Mouse (Mus musculus) liver, embryonic 14.5 days (tissue): Measurements from ENCODE around the gene Arl14. TPM values are rescaled to one million over a fixed set of nuclear protein-coding genes. Genes with fewer than 3 reads are reported as not detected.

Experiments used
- ATAC-seq: fragments of 200-750 bp; cut with Nextera tagmentation; 2 replicates; pipeline ENCODE4 v1.8.0; 2017; ENCODE audit warnings: moderate number of reproducible peaks, mild to moderate bottlenecking, moderate library complexity; ENCODE audit not compliant: insufficient read depth
- DNase-seq, 3 experiments: peaks; one replicate each; pipeline ENCODE4 v3.0.0-alpha.2; 2012 to 2013; ENCODE audit warnings: low read depth in 3 of 3, low spot score in 3 of 3
- H3K27ac ChIP-seq: fragments of 300-500 bp; sonication (generic); 2 replicates; pipeline ENCODE4 v1.5.1; 2014; ENCODE audit warnings: moderate library complexity, mild to moderate bottlenecking, control low read depth, inconsistent platforms
- H3K27me3 ChIP-seq: fragments of 300-500 bp; sonication (generic); 2 replicates; pipeline ENCODE4 v1.6.1; 2014; ENCODE audit warnings: mild to moderate bottlenecking, low read length, moderate library complexity; ENCODE audit not compliant: control insufficient read depth, insufficient read depth
- H3K36me3 ChIP-seq: fragments of 300-500 bp; sonication (generic); replicated peaks from 2 replicates; pipeline ENCODE4 v1.6.1; 2014; ENCODE audit warnings: low read depth; ENCODE audit not compliant: control insufficient read depth, insufficient read depth
- H3K4me1 ChIP-seq, 2 experiments: fragments of 200-500 bp in 1 of 2; fragments of 300-500 bp in 1 of 2; sonication (generic) in 1 of 2; replicated peaks; 2 replicates each; pipeline ENCODE4 v1.6.1; 2012 to 2014; ENCODE audit warnings: antibody characterized with exemption in 1 of 2, inconsistent platforms in 1 of 2, low read length in 1 of 2; ENCODE audit not compliant: control insufficient read depth in 2 of 2, insufficient read depth in 2 of 2
- H3K4me2 ChIP-seq: fragments of 300-500 bp; sonication (generic); 2 replicates; pipeline ENCODE4 v1.6.1; 2014; ENCODE audit warnings: low read depth, mild to moderate bottlenecking, control low read depth, moderate library complexity
- H3K4me3 ChIP-seq, 2 experiments: fragments of 200-500 bp in 1 of 2; fragments of 300-500 bp in 1 of 2; sonication (generic) in 1 of 2; 2 replicates each; pipeline ENCODE4 v1.5.1; 2012 to 2014; ENCODE audit warnings: low read depth in 2 of 2, low read length in 2 of 2, mild to moderate bottlenecking in 2 of 2, control low read depth in 1 of 2, inconsistent platforms in 1 of 2, moderate library complexity in 1 of 2; ENCODE audit not compliant: insufficient read depth in 1 of 2
- H3K9ac ChIP-seq: fragments of 300-500 bp; sonication (generic); replicated peaks from 2 replicates; pipeline ENCODE4 v1.6.1; 2014; ENCODE audit warnings: mild to moderate bottlenecking, control low read depth, moderate library complexity
- H3K9me3 ChIP-seq: fragments of 300-500 bp; sonication (generic); 2 replicates; pipeline ENCODE4 v1.6.1; 2016; ENCODE audit warnings: low read length, mixed read lengths; ENCODE audit not compliant: control insufficient read depth
- CTCF ChIP-seq: IDR thresholded peaks from 2 replicates; pipeline ENCODE4 v1.5.1; 2016; ENCODE audit warnings: antibody characterized with exemption, low read depth, control low read depth
- EP300 ChIP-seq: IDR thresholded peaks from 2 replicates; pipeline ENCODE4 v1.6.1; 2016; ENCODE audit warnings: antibody characterized with exemption, low read depth
- WGBS: fragments of 180-500 bp; shearing (Covaris S2); extraction: QIAGEN DNeasy Blood & Tissue Kit; methylation state at CpG from one replicate; pipeline ENCODE4 v1.1.7; 2014; ENCODE audit not compliant: insufficient replicate concordance; 5-methylcytosine and 5-hydroxymethylcytosine counted together
- polyA plus RNA-seq, 2 experiments: library from polyadenylated mRNA; depleted of rRNA in 1 of 2; stranded (reverse) in 1 of 2; unstranded in 1 of 2; fragments of >200 nt; fragmentation: Nextera tagmentation in 1 of 2; extraction: Ambion mirVana in 1 of 2; gene quantifications; 2 replicates each; pipeline versions ENCODE4 v1.2.1 to v1.2.3; 2012 to 2014

Arl14 gene
- polyA plus RNA-seq, 2 experiments: not detected

- no peaks in the 10 kb centered on the region for H3K36me3 ChIP-seq
- H3K27ac ChIP-seq: no peak overlapping the region
- no peaks in the 10 kb centered on the region for H3K9me3 ChIP-seq
- H3K4me3 ChIP-seq: no peak overlapping the region
- no peak overlapping the region for H3K4me2 ChIP-seq
- no peak for TF ChIP-seq EP300
- no peak for TF ChIP-seq CTCF
- H3K9ac ChIP-seq: no peak overlapping the region
- no peaks in the 10 kb centered on the region for H3K27me3 ChIP-seq
- no peak for DNase-seq
- H3K4me1 ChIP-seq: no peaks in the 10 kb centered on the region
- no peak for ATAC-seq
- 58% methylated on average over 1 of the region's 1 CpGs for whole genome bisulfite sequencing
Observed at GRCm38 (mm10) chr3:69234525-69234924, 12.3 kb downstream of the Arl14 start.

- Histone ChIP-seq H3K4me3 (no peak overlapping the region), H3K4me1 (no peaks in the 10 kb centered on the region), H3K9ac (no peak overlapping the region), H3K36me3 (no peaks in the 10 kb centered on the region), H3K27me3 (no peaks in the 10 kb centered on the region), H3K27ac (no peak overlapping the region), H3K9me3 (no peaks in the 10 kb centered on the region), H3K4me2 (no peak overlapping the region)
- TF ChIP-seq CTCF: no peak
- no peak for TF ChIP-seq EP300
- DNase-seq (no peak), ATAC-seq (no peak)
- WGBS: 59% methylated on average over 3 of the region's 3 CpGs
Observed at GRCm38 (mm10) chr3:69235806-69236205, 13.6 kb downstream of the Arl14 start.

GRCm38 (mm10) chr3:69236491-69236890 lies 14.3 kb downstream of the Arl14 start:
- DNase-seq: no peak

GRCm38 (mm10) chr3:69238141-69238851 lies 16.1 kb downstream of the Arl14 start:
- Histone ChIP-seq H3K36me3 (no peaks in the 10 kb centered on the region), H3K27me3 (no peaks in the 10 kb centered on the region), H3K4me2 (no peak overlapping the region), H3K4me1 (no peaks in the 10 kb centered on the region), H3K9ac (no peak overlapping the region), H3K4me3 (no peak overlapping the region), H3K27ac (no peak overlapping the region), H3K9me3 (no peaks in the 10 kb centered on the region)
- 42% methylated on average over 12 of the region's 12 CpGs for WGBS
- peak; percentile 3 to 32 (median 13) for DNase-seq
- ATAC-seq: no peak
- TF ChIP-seq CTCF: peak; percentile 64
- no peak for TF ChIP-seq EP300

More at GRCm38 (mm10) chr3:69236491-69236890, 14.3 kb downstream of the Arl14 start:
- H3K36me3 ChIP-seq: no peaks in the 10 kb centered on the region
- no peaks in the 10 kb centered on the region for H3K9me3 ChIP-seq
- H3K4me3 ChIP-seq: no peak overlapping the region
- no peak for ATAC-seq
- H3K9ac ChIP-seq: no peak overlapping the region
- no peak overlapping the region for H3K4me2 ChIP-seq
- TF ChIP-seq EP300: no peak
- TF ChIP-seq CTCF: no peak
- no peaks in the 10 kb centered on the region for H3K27me3 ChIP-seq
- no peak overlapping the region for H3K27ac ChIP-seq
- WGBS: 68% methylated on average over 12 of the region's 12 CpGs
- H3K4me1 ChIP-seq: no peaks in the 10 kb centered on the region

- TF ChIP-seq CTCF (no peak), EP300 (no peak)
- H3K36me3 ChIP-seq: no peaks in the 10 kb centered on the region
- H3K27ac ChIP-seq: no peak overlapping the region
- H3K27me3 ChIP-seq: no peaks in the 10 kb centered on the region
- H3K4me1 ChIP-seq: no peaks in the 10 kb centered on the region
- no peak overlapping the region for H3K4me3 ChIP-seq
- H3K4me2 ChIP-seq: no peak overlapping the region
- H3K9me3 ChIP-seq: no peaks in the 10 kb centered on the region
- H3K9ac ChIP-seq: no peak overlapping the region
- ATAC-seq (no peak), DNase-seq (no peak)
- WGBS: 64% methylated on average over 5 of the region's 5 CpGs
Observed at GRCm38 (mm10) chr3:69239246-69239645, 17.0 kb downstream of the Arl14 start.
